Mouse (Mus musculus): ENCODE measurements around the gene Mrpl24.

DNA sequence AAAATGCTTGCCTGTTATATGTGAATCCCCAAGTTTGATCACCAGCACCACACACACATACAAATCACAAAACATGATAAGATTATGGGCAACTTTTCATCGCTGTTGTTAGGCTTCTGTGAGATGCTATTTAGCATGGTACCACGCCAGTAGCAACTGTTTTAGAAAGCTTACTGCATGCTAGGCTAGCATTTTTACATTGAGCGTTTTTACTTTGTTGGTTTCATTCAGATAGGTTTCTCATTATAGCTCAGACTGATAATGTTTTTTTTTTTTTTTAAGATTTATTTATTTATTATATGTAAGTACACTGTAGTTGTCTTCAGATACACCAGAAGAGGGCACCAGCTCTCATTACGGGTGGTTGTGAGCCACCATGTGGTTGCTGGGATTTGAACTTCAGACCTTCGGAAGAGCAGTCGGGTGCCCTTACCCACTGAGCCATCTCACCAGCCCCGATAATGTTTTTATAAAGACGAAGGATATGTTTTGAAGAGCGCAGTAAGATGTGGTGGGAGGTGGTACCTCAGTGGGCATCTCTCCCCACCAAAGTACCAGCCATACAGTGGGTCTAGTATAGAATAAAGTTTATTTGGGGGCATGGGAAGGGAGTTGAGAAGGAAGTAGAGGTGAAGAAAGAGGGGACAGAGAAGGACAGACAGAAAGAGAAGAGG is 1.1 kb downstream of the Mrpl24 start:
- no peak for TF ChIP-seq POLR2A (IDR thresholded peaks at IDR 0.05; ENCODE audit: control insufficient read depth, extremely low read depth, insufficient read depth, low read length, poor library complexity)
- TF ChIP-seq CTCF (IDR thresholded peaks at IDR 0.05; ENCODE audit: borderline replicate concordance, control insufficient read depth, extremely low read depth, insufficient read depth, low read length, poor library complexity) = no peak
